Comparison of ENCODE assay signal across 8 mouse cellular contexts in the genomic region with DNA sequence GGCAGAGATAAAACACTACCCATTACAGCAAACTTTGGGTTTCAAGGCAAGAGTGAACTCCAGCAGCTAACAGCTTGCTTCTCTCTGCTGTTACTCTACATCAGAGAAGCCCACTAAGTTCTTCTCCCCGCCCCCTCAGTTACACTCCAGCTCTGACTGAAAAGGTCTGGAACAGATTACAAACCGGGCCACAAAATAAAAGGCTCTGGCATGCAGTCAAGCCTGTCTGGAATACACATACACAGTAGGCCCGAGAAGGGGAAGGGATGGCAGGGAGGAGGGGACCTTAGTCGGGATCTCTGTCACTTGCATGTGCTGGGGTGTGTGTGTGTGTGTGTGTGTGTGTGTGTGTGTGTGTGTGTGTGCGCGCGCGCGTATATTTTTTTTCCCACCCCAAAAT. TPM values are rescaled to one million over a fixed set of nuclear protein-coding genes. Genes with fewer than 3 reads are reported as not detected.
DNase-seq lines count a peak whose midpoint lies in the region; ATAC-seq lines count a peak whose summit lies in the region.

No protein-coding gene starts in this region.

- 69% methylated on average over 9 of the region's 9 CpGs for whole genome bisulfite sequencing in forebrain, embryonic 10.5 days
- 54% methylated on average over 9 of the region's 9 CpGs for WGBS in heart, embryonic 13.5 days
- 59% methylated on average over 9 of the region's 9 CpGs for WGBS in midbrain, embryonic 11.5 days

- DNase-seq in urinary bladder, postnatal 14 days (ENCODE audit: low spot score), result peak; percentile 63
- DNase-seq in urinary bladder, postnatal 10 days (ENCODE audit: low spot score), result no peak
- peak; percentile 24 for DNase-seq in forebrain, embryonic 10.5 days (ENCODE audit: extremely low spot score, low spot score)
- peak; percentile 75 to 84 for DNase-seq in kidney, postnatal 4 days
- no peak for DNase-seq in midbrain, embryonic 11.5 days (ENCODE audit: low spot score, missing footprints)
- peak; percentile 41 for DNase-seq in testis, postnatal 14 days (ENCODE audit: low spot score)

- 0 out of 2 replicates have a peak overlapping the region, but pooled peaks have one; percentile 71 for H3K27ac ChIP-seq in forebrain, embryonic 10.5 days
- H3K27ac ChIP-seq in heart, embryonic 13.5 days (replicated peaks), result peak overlapping the region; percentile 81
- no peak overlapping the region for H3K27ac ChIP-seq in midbrain, embryonic 11.5 days (ENCODE audit: low read depth, low read length)

- H3K4me2 ChIP-seq in heart, embryonic 13.5 days, result peak overlapping the region; percentile 17
- H3K4me2 ChIP-seq in midbrain, embryonic 11.5 days, result no peak overlapping the region

- peak overlapping the region; percentile 42; the same call in 1 of the 2 replicates for H3K9ac ChIP-seq in heart, embryonic 13.5 days
- no peak overlapping the region for H3K9ac ChIP-seq in midbrain, embryonic 11.5 days (ENCODE audit: low read length)

- no peaks in the 10 kb centered on the region for H3K27me3 ChIP-seq in forebrain, embryonic 10.5 days (ENCODE audit: poor library complexity, severe bottlenecking)
- no peaks in the 10 kb centered on the region for H3K27me3 ChIP-seq in heart, embryonic 13.5 days (replicated peaks)
- no peaks in the 10 kb centered on the region for H3K27me3 ChIP-seq in midbrain, embryonic 11.5 days (ENCODE audit: control insufficient read depth, insufficient read depth, low read length)

- H3K4me1 ChIP-seq in forebrain, embryonic 10.5 days, result peaks cover 56% of the 10 kb centered on the region
- H3K4me1 ChIP-seq in heart, embryonic 13.5 days, result peaks cover 66% of the 10 kb centered on the region
- peaks cover 19% of the 10 kb centered on the region for H3K4me1 ChIP-seq in midbrain, embryonic 11.5 days (ENCODE audit: control insufficient read depth, insufficient read depth, low read length)

- no peak overlapping the region for H3K4me3 ChIP-seq in forebrain, embryonic 10.5 days
- H3K4me3 ChIP-seq in heart, embryonic 13.5 days, result no peak overlapping the region
- H3K4me3 ChIP-seq in midbrain, embryonic 11.5 days (ENCODE audit: low read depth, low read length), result no peak overlapping the region

- no peaks in the 10 kb centered on the region for H3K9me3 ChIP-seq in forebrain, embryonic 10.5 days
- H3K9me3 ChIP-seq in heart, embryonic 13.5 days, result no peaks in the 10 kb centered on the region
- no peaks in the 10 kb centered on the region for H3K9me3 ChIP-seq in midbrain, embryonic 11.5 days (ENCODE audit: control insufficient read depth, low read length)

- peak; percentile 51; the same call in 1 of the 2 replicates for ATAC-seq in heart, embryonic 13.5 days (ENCODE audit: extremely low read depth, insufficient number of reproducible peaks, low FRiP score, low TSS enrichment)
- ATAC-seq in midbrain, embryonic 11.5 days (ENCODE audit: low FRiP score), result peak; percentile 65
- ATAC-seq in erythroblast, adult 5-6 weeks (replicated peaks; ENCODE audit: low FRiP score, poor library complexity, severe bottlenecking), result no peak

- peaks cover 70% of the 10 kb centered on the region for H3K36me3 ChIP-seq in forebrain, embryonic 10.5 days (replicated peaks)
- H3K36me3 ChIP-seq in heart, embryonic 13.5 days, result peaks cover 31% of the 10 kb centered on the region
- H3K36me3 ChIP-seq in midbrain, embryonic 11.5 days (ENCODE audit: control insufficient read depth, insufficient read depth, low read length), result no peaks in the 10 kb centered on the region

RNA-seq across cellular contexts. Expression of gene Yap1, which starts 44.0 kb away (rescaled TPM):
- polyA plus RNA-seq in forebrain, embryonic 10.5 days (2016; fragmentation: Nextera tagmentation; extraction: Ambion mirVana), result 34.5 and 36.8 TPM in 2 replicates
- polyA plus RNA-seq in heart, embryonic 13.5 days (2015; fragmentation: Nextera tagmentation; extraction: Ambion mirVana), result 24.2 and 24.5 TPM in 2 replicates
- 22.1 and 25.0 TPM in 2 replicates for polyA plus RNA-seq in midbrain, embryonic 11.5 days (2014; fragmentation: Nextera tagmentation; extraction: Ambion mirVana)
- total RNA-seq in erythroblast, adult 5-6 weeks (2015; ENCODE audit: low replicate concordance), result not detected in 2 replicates
- not detected in 2 replicates for total RNA-seq in erythroblast, adult 5-6 weeks (2017; ENCODE audit: low replicate concordance)

Comparison
In these comparisons a context has a peak if more than half of its experiments do, and no peak if none do; other contexts are left out.
1. DNase-seq: peak in urinary bladder, postnatal 14 days (single experiment), forebrain, embryonic 10.5 days (single experiment), kidney, postnatal 4 days (2 of 2) and testis, postnatal 14 days (single experiment); none in urinary bladder, postnatal 10 days (single experiment) and midbrain, embryonic 11.5 days (single experiment).